Comparison of ENCODE assay signal across 50 mouse cellular contexts in the genomic region with DNA sequence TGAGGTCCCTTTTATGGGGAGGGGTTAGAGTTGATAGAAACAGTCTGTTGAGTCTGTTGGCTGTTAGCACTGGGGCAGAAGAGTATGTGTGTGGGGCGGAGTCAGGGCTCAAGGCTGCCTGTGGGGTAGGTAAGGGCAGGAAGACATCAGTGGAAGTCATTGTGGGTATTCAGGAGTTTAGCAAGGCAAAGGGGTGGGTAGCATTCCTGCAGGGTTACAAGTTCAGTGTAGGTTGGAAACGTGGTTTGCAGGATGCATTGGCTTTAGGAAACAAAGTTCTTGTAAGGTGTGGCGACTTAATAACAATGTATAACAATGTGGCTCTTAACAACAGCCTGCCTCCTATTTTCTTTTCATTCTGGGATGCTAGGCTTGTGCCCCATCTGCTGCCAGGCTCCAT. TPM values are rescaled to one million over a fixed set of nuclear protein-coding genes. Genes with fewer than 3 reads are reported as not detected.
"Had no signal": no experiment of that assay in that cellular context is flagged by ENCODE, and none has a peak within 500 bp of the region (broad histone marks: within the 10 kb centered on the region; RNA-seq: fewer than 3 reads in every experiment).

No protein-coding gene starts in this region.

- H3K4me1 ChIP-seq: heart, embryonic 10.5 days; heart, embryonic 12.5 days; heart, embryonic 13.5 days; heart, embryonic 15.5 days; hindbrain, embryonic 10.5 days; hindbrain, embryonic 12.5 days; hindbrain, embryonic 13.5 days; intestine, embryonic 15.5 days; kidney, embryonic 15.5 days had no signal

- H3K27me3 ChIP-seq: hindbrain, embryonic 15.5 days; intestine, embryonic 15.5 days had no signal

- H3K4me3 ChIP-seq: heart, embryonic 10.5 days; heart, embryonic 12.5 days; heart, embryonic 13.5 days; heart, embryonic 15.5 days; hindbrain, embryonic 10.5 days; hindbrain, embryonic 12.5 days; hindbrain, embryonic 13.5 days; hindbrain, embryonic 15.5 days; intestine, embryonic 15.5 days; kidney, embryonic 15.5 days; left cerebral cortex, adult 2 months had no signal

- H3K36me3 ChIP-seq: heart, embryonic 10.5 days; heart, embryonic 12.5 days; heart, embryonic 13.5 days; heart, embryonic 15.5 days; hindbrain, embryonic 10.5 days; hindbrain, embryonic 12.5 days; hindbrain, embryonic 13.5 days; hindbrain, embryonic 15.5 days; intestine, embryonic 15.5 days; kidney, embryonic 15.5 days had no signal

- DNase-seq: heart, postnatal 10 days; heart, postnatal 14 days; heart, postnatal 36 days; heart, postnatal 4 days; kidney, adult 11 months; kidney, adult 18-20 months; kidney, adult 2 months; kidney, adult 8-10 months; kidney, adult 9 months; kidney, postnatal 10 days; kidney, postnatal 14 days; kidney, postnatal 25 days; kidney, postnatal 36 days; kidney, postnatal 4 days; layer of hippocampus, adult 9-11 months; layer of hippocampus, postnatal 36 days had no signal

- H3K4me2 ChIP-seq: heart, embryonic 11.5 days; heart, embryonic 12.5 days; heart, embryonic 13.5 days; heart, embryonic 15.5 days; hindbrain, embryonic 12.5 days; hindbrain, embryonic 13.5 days; hindbrain, embryonic 14.5 days; hindbrain, embryonic 15.5 days; intestine, embryonic 15.5 days; kidney, embryonic 15.5 days had no signal

- H3K27ac ChIP-seq: heart, embryonic 10.5 days; heart, embryonic 13.5 days; heart, embryonic 15.5 days; hindbrain, embryonic 10.5 days; hindbrain, embryonic 12.5 days; hindbrain, embryonic 13.5 days; hindbrain, embryonic 14.5 days; hindbrain, embryonic 15.5 days; hindbrain, postnatal 0 days; intestine, embryonic 15.5 days; kidney, embryonic 15.5 days; kidney, postnatal 0 days; left cerebral cortex, adult 2 months had no signal

- H3K9me3 ChIP-seq: heart, embryonic 10.5 days; heart, embryonic 12.5 days; heart, embryonic 13.5 days; heart, embryonic 15.5 days; hindbrain, embryonic 10.5 days; hindbrain, embryonic 12.5 days; hindbrain, embryonic 13.5 days; hindbrain, embryonic 15.5 days; intestine, embryonic 15.5 days; kidney, embryonic 15.5 days had no signal

- ATAC-seq: hindbrain, embryonic 16.5 days; hindbrain, postnatal 0 days; inflammation-experienced regulatory T-cells, adult 6 months; intestine, embryonic 15.5 days; intestine, embryonic 16.5 days; intestine, postnatal 0 days had no signal

- H3K9ac ChIP-seq: heart, embryonic 12.5 days; heart, embryonic 13.5 days; heart, embryonic 15.5 days; hindbrain, embryonic 12.5 days; hindbrain, embryonic 13.5 days; hindbrain, embryonic 14.5 days; hindbrain, embryonic 15.5 days; intestine, embryonic 15.5 days; kidney, embryonic 15.5 days had no signal

RNA-seq across cellular contexts. Expression of a gene that starts 1.6 kb away (rescaled TPM):
- polyA plus RNA-seq: heart, embryonic 10.5 days; hindbrain, embryonic 11.5 days had no signal

RNA-seq across cellular contexts. Expression of a gene that starts 26.3 kb away (rescaled TPM):
- total RNA-seq: layer of hippocampus, adult 18-20 months; layer of hippocampus, postnatal 14 days; layer of hippocampus, postnatal 25 days; layer of hippocampus, postnatal 36 days; left cerebral cortex, adult 18-20 months; left cerebral cortex, adult 2 months had no signal
- polyA plus RNA-seq: kidney, embryonic 14.5 days had no signal

RNA-seq across cellular contexts. Expression of a gene that starts 39.5 kb away (rescaled TPM):
- total RNA-seq: hematopoietic stem cell, adult 5-6 weeks had no signal

RNA-seq across cellular contexts. Expression of a gene that starts 44.1 kb away (rescaled TPM):
- total RNA-seq: heart, postnatal 10 days; heart, postnatal 14 days; heart, postnatal 25 days; heart, postnatal 36 days; heart, postnatal 4 days; layer of hippocampus, adult 18-20 months; layer of hippocampus, adult 8-10 months; layer of hippocampus, postnatal 10 days; layer of hippocampus, postnatal 14 days; layer of hippocampus, postnatal 25 days; layer of hippocampus, postnatal 36 days; left cerebral cortex, adult 18-20 months; left cerebral cortex, adult 2 months had no signal
- polyA plus RNA-seq: heart, embryonic 11.5 days; heart, embryonic 12.5 days; heart, embryonic 13.5 days; heart, embryonic 14.5 days; heart, embryonic 16.5 days; heart, postnatal 0 days; hindbrain, embryonic 10.5 days; hindbrain, embryonic 13.5 days; inflammation-experienced regulatory T-cells, adult 6 months; intestine, embryonic 14.5 days; intestine, embryonic 15.5 days; intestine, embryonic 16.5 days; kidney, adult 2 months; kidney, embryonic 14.5 days; kidney, embryonic 15.5 days; kidney, embryonic 16.5 days; kidney, postnatal 0 days had no signal
